Mouse (Mus musculus) lung, postnatal 0 days (tissue): ENCODE data around the gene Wipi2.

Experiments used
- CTCF ChIP-seq: IDR thresholded peaks from 2 replicates; pipeline ENCODE4 v1.5.1; 2016; ENCODE audit warnings: antibody characterized with exemption, mild to moderate bottlenecking
- EP300 ChIP-seq: IDR thresholded peaks from 2 replicates; pipeline ENCODE4 v1.6.1; 2016; ENCODE audit warnings: antibody characterized with exemption, mild to moderate bottlenecking, control low read depth

DNA sequence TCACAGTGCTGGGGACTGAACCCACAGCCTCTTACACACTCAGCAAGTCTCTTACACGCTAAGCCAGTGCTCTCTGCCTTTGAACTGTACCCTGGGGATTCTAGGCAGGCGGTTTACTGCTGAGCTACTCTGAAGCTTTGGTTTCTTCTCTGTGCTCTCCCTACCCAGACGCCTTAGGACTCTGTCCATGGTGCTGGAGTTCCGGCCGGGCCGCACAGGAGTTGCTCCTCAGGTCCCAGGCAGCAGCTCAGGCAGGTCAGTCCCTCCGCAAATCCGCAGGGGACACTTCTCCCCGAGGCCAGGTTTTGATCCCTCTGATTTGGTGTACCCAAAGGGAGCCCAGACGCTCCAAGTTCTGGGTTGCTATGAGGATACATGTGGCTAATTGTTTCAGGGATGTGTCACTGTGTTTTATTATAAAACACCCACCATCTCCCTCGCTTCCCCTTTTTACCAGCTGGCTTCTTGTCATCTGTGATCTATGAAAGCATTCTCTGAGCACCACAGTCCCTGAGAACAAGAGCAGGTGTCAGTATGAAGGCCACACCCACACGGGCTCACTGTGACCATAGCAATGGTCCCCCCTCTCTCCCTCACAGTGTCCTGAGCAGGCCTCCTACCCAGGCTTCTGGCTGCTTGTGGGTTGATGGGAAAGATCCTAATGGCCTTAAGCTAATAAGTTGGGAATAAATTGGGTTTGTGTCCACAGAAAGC is 67.3 kb downstream of the Wipi2 start:
- TF ChIP-seq CTCF (no peak), EP300 (no peak)
